Mouse (Mus musculus) C2C12 (cell line): ENCODE measurements at regions not wholly inside any gene's neighbourhood (a gene's known extent, or its start where the extent isn't known, plus 50 kb on each side); places are given as distances from the start of the nearest gene placed in this dataset.

ENCODE experiments used
- CEBPB ChIP-seq: IDR thresholded peaks from one replicate; pipeline ENCODE4 v1.6.1; 2011; ENCODE audit warnings: low read depth, mild to moderate bottlenecking, control low read depth, moderate library complexity
- CTCF ChIP-seq: IDR thresholded peaks from one replicate; pipeline ENCODE4 v1.5.1; 2011; ENCODE audit not compliant: control insufficient read depth, insufficient read depth, insufficient read length
- FOSL1 ChIP-seq: IDR thresholded peaks from one replicate; pipeline ENCODE4 v1.8.0; 2011; ENCODE audit warnings: mild to moderate bottlenecking, low read length; ENCODE audit not compliant: poor library complexity, insufficient read depth, severe bottlenecking
- MAX ChIP-seq: IDR thresholded peaks from one replicate; pipeline ENCODE4 v1.6.1; 2011; ENCODE audit warnings: mild to moderate bottlenecking, control low read depth
- MYOD1 ChIP-seq: IDR thresholded peaks from one replicate; pipeline ENCODE4 v1.6.1; 2011; ENCODE audit warnings: low read depth; ENCODE audit not compliant: control insufficient read depth, insufficient read length
- MYOG ChIP-seq: IDR thresholded peaks from one replicate; pipeline ENCODE4 v1.6.1; 2011; ENCODE audit not compliant: control insufficient read depth, insufficient read length; ENCODE audit errors: extremely low read depth
- USF1 ChIP-seq: IDR thresholded peaks from one replicate; pipeline ENCODE4 v1.6.1; 2011; ENCODE audit warnings: low read depth, mild to moderate bottlenecking, control low read depth, moderate library complexity

- no peak for TF ChIP-seq CTCF
- TF ChIP-seq MYOD1 = no peak
- no peak for TF ChIP-seq CEBPB
- no peak for TF ChIP-seq USF1
- no peak for TF ChIP-seq MAX
- TF ChIP-seq FOSL1 = no peak
- TF ChIP-seq MYOG = no peak
These were observed 751.9 kb downstream of the Bcl11a start for GRCm38 (mm10) chr11:24829578-24830401.
